Mouse (Mus musculus): Measurements from ENCODE around the gene Fam83f.

The Fam83f gene

GRCm38 (mm10) chr15:80671295-80672252, at the start of gene Fam83f:
Gene Fam83f (plus strand): TSS chr15:80671847.
- in situ Hi-C loops (cut with MboI, MseI), result no loop called here

GRCm38 (mm10) chr15:80623171-80623837, 48.3 kb upstream of the Fam83f start:
- in situ Hi-C loops (cut with MboI, MseI), result no loop called here

- in situ Hi-C loops (cut with MboI, MseI), result no loop called here
Observed at GRCm38 (mm10) chr15:80626472-80626871, 45.2 kb upstream of the Fam83f start.

- in situ Hi-C loops (cut with MboI, MseI), result no loop called here
Observed at GRCm38 (mm10) chr15:80630147-80630546, 41.5 kb upstream of the Fam83f start.

GRCm38 (mm10) chr15:80630711-80631110, 40.9 kb upstream of the Fam83f start:
- in situ Hi-C loops (cut with MboI, MseI), result no loop called here

GRCm38 (mm10) chr15:80631311-80631710, 40.3 kb upstream of the Fam83f start:
- in situ Hi-C loops (cut with MboI, MseI), result no loop called here

- in situ Hi-C loops (cut with MboI, MseI), result no loop called here
Observed at GRCm38 (mm10) chr15:80632280-80632893, 39.3 kb upstream of the Fam83f start.

GRCm38 (mm10) chr15:80634391-80635193, 37.1 kb upstream of the Fam83f start:
- in situ Hi-C loops (cut with MboI, MseI), result no loop called here

- in situ Hi-C loops (cut with MboI, MseI), result no loop called here
Observed at GRCm38 (mm10) chr15:80636757-80637372, 34.8 kb upstream of the Fam83f start.

GRCm38 (mm10) chr15:80639071-80639702, 32.5 kb upstream of the Fam83f start:
- in situ Hi-C loops (cut with MboI, MseI), result no loop called here

- in situ Hi-C loops (cut with MboI, MseI), result no loop called here
Observed at GRCm38 (mm10) chr15:80639874-80640273, 31.8 kb upstream of the Fam83f start.

- in situ Hi-C loops (cut with MboI, MseI), result no loop called here
Observed at GRCm38 (mm10) chr15:80641702-80642435, 29.8 kb upstream of the Fam83f start.

GRCm38 (mm10) chr15:80645006-80645797, 26.4 kb upstream of the Fam83f start:
- in situ Hi-C loops (cut with MboI, MseI), result loop anchor here in 1 of 2 experiments (5.0 kb wide), 1 partner anchor 52 kb away; no protein-coding TSS in a partner anchor

GRCm38 (mm10) chr15:80648977-80649606, 22.6 kb upstream of the Fam83f start:
- in situ Hi-C loops (cut with MboI, MseI), result loop anchor here in 1 of 2 experiments (5.0 kb wide), 1 partner anchor 48 kb away; no protein-coding TSS in a partner anchor

- in situ Hi-C loops (cut with MboI, MseI), result no loop called here
Observed at GRCm38 (mm10) chr15:80650412-80650811, 21.2 kb upstream of the Fam83f start.

GRCm38 (mm10) chr15:80653865-80654264, 17.8 kb upstream of the Fam83f start:
- in situ Hi-C loops (cut with MboI, MseI), result no loop called here

GRCm38 (mm10) chr15:80658815-80659471, 12.7 kb upstream of the Fam83f start:
- in situ Hi-C loops (cut with MboI, MseI), result no loop called here

- in situ Hi-C loops (cut with MboI, MseI), result loop anchor here in 1 of 2 experiments (5.0 kb wide), 1 partner anchor 646 kb away; no protein-coding TSS in a partner anchor
Observed at GRCm38 (mm10) chr15:80660963-80661362, 10.7 kb upstream of the Fam83f start.
